Mouse (Mus musculus): ENCODE results near the gene Ap2b1.
"Not testable (repeated sequence)": the region's sequence is repeated elsewhere in the genome, so short reads cannot be mapped to it uniquely, and the experiment has no call there.

Ap2b1 gene

GRCm38 (mm10) chr11:83298225-83299195 is at the start of gene Ap2b1:
Ap2b1 (plus strand) TSS chr11:83299024.
- peak; percentile 96 for DNase-seq

- DNase-seq: not testable (repeated sequence)
Observed at GRCm38 (mm10) chr11:83257211-83257610, 41.6 kb upstream of the Ap2b1 start.

- DNase-seq: no peak
Observed at GRCm38 (mm10) chr11:83262673-83263072, 36.2 kb upstream of the Ap2b1 start.

GRCm38 (mm10) chr11:83263146-83263545 is 35.7 kb upstream of the Ap2b1 start:
- no peak for DNase-seq

DNA sequence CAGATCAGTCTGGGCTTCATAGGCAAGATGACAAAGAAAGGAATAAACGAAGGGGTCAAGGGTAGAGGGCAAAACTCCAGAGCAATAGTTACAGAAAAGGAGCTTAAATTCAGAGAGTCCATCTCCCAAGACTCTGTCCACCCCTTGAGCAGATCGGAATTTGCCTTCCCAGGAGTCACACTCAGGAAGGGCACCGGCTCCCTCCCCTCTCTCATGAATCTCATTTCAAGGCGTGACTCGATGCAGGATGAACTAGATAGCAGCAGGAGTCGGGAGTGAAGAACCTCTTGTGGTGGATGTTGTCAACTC is 28.0 kb upstream of the Ap2b1 start:
- DNase-seq: no peak

DNA sequence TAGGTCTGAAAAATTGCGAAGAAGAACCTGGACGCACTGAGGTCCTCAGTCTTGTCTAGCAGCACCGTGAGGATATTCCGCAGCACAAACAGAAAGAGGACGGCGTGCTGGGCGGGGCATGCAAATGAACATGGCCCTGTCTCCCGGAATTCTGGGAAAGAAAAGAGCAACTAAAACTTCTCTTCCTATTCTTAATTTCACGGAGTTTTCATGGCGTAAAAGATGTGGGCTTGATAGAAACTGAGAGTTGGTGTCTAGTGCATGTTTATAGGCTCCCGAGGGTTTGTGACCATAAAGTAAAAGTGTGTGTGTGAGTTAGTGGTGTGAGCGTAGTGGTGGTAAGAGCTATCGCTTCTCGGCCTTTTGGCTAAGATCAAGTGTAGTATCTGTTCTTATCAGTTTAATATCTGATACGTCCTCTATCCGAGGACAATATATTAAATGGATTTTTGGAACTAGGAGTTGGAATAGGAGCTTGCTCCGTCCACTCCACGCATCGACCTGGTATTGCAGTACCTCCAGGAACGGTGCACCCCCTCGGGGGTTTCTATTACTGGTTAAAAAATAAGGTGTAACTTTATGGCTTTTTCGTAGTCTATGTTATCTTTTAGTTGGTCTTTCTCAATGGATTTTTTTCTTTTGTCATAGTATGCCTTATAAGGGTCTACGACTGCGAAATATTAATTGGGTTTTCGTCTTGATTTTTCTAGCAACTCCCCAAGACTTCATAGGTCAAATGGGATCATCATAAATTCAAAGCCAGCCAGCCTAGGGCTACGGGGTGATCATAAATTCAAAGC is 27.5 kb upstream of the Ap2b1 start:
- peak; percentile 79 for DNase-seq

DNA sequence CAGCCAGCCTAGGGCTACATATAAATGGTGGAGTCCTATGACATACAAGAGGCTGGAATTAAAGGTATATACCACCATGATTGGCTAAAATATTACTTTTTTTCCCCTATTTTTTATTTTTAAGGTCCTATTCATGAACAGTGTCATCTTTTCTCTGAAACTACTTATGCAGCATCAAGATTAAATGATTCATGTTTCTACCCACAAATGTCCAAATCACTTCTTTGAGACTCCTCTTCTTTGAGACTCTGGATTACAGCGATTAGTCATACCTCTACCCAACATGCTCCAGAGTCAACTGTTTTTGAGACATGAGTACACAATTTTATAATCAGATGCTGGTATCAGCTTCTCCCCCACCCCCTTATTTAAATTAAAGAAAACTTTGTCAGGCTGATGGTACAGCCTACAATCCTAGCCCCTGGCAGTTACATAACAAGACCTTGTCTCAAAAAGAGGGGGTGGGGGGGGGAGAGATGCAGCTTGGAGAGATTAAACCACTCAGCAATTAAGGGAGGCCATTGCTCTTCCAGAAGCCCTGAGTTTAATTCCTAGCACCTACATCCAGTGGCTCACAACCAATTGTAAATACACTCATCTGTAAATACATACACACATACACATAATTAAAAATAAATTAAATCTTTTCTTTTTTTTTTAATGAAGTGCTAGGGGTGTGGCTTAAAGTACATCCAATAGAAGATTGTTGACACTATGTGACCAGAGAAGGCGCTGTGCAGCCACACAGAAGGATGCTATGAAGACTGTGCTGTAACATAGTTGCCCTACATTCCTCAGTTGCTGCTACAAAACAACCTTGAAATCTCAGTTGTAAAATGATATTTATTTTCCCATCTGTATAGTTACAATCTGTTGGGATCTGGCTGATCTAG is 26.6 kb upstream of the Ap2b1 start:
- DNase-seq: no peak

- DNase-seq: no peak
Observed at GRCm38 (mm10) chr11:83276251-83276650, 22.6 kb upstream of the Ap2b1 start.

DNA sequence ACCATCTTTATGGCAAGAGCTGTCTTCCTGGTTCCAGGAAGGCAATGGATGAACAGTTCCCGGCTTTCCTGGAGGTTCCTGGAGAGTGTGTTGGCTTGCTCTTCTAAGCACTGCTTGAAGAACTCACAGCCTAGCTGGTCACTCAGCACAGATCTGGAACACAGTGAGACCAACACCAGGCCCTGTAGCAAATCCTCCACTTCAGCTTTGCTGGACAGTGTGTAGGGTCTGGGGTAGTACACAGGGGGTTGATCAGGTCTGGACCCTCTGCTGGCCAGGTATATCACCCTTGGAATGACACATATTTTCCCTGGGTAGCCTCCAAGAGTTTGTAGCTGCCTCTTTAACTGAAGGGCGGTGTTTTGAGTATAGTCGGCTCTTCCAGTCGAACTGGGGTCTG is 19.8 kb upstream of the Ap2b1 start:
- DNase-seq: no peak

DNA sequence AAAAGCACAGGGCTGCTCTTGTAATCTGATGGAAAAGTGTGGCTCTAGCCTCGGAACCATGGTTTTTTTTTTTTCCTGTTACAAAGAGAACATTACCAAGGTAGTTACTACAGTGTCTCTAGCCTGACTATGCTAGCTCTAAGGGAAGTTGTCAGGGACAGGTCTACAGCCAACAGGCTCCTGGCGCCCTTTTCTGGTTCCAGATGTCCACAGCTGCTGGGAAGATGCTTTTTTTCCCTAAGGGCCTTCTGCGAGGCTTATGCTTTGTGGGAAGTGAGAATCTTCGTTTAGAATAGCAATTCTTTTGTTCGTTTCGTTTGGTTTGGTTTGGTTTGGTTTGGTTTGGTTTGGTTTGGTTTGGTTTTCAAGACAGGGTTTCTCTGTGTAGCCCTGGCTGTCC is 19.1 kb upstream of the Ap2b1 start:
- DNase-seq: no peak

DNA sequence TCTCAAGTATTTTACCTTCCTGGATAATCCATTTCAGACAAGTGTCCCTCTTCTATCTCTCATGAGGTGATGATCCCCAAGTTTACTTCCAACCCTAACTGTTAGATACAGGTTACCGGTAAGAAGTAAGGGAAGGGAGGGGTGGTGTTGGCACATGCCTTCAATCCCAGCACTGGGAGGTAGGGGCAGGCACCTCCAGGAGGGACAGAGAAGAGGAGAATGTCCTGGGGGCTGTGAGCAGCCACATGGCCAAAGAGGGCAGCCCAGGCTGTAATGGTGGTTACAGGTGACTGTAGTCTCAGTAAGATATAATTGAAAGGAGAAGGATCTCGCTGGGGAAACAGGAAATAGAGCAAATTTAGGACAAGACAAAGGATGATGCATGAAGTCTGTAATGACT is 16.7 kb upstream of the Ap2b1 start:
- no peak for DNase-seq

GRCm38 (mm10) chr11:83285627-83286026 is 13.2 kb upstream of the Ap2b1 start:
- no peak for DNase-seq

DNA sequence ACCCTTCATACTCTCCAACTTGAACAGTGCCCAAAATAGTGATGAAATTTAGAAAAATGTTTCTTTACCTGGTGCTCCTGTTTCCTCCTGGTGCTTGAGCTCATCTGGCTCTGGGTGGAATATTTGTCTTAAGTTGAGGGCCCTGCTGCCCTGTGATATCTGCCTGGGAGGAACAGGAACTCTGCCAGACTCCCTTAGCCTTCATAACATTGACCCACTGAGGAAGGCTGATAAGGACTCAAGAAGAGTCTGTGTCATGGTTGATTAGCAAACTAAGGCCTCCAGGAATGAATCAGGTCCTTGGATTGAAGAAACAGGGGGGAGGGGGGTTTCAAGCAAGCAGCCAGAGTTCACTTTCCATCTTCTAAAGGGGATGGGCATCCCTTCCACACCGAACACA is 12.3 kb upstream of the Ap2b1 start, which contains the start of gene Slfn14:
Slfn14 (minus strand) TSS at position 161 of the 400 bp plus-strand sequence.
- DNase-seq: no peak

- no peak for DNase-seq
Observed at GRCm38 (mm10) chr11:83289036-83289435, 9.8 kb upstream of the Ap2b1 start.

GRCm38 (mm10) chr11:83289633-83290032 is 9.2 kb upstream of the Ap2b1 start:
- no peak for DNase-seq

DNA sequence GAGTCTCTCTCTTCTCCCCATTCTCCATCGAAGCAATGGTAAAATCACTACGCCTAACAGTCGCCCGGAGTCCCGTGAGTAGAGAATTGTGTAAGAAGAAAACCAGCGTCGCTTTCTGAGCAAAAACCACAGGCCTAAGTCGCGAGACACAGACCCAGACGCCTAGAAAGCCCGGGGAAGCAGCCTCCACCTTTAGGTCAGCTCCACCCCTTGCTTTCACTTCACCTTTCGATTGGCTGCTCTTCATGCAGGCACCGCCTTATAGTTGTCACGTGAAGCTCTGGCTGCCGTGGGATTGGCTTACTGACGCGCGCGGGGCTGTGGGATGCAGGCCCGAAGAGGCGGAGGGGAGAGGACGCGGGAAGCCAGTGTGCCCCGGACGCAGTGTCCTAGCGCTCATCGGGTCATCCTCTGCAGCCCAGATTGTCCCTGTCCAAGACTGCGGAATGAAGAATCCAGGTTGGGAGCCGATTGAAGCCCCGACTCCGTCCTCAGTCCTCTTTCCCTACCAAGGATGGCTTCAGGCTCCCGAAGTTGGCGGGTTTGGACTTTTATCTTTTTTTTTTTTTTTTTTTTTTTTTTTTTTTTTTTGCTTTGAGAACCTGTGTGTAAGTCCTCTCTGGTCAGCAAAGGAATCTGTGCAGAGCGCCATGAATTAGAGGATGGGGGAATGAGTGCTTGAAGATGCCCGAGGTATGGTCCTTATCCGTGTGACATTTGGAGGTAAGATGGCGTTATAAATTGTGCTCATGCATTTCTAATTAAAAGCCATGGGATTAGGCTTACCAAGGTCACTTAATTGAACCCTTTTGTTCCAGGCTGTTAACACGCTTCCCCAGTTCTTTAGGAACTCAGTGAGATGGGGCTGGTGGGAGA is 7.2 kb upstream of the Ap2b1 start:
- DNase-seq: peak; percentile 97

GRCm38 (mm10) chr11:83292251-83292587 is 6.6 kb upstream of the Ap2b1 start:
- no peak for DNase-seq

GRCm38 (mm10) chr11:83293182-83293581 is 5.6 kb upstream of the Ap2b1 start:
- no peak for DNase-seq

- DNase-seq: no peak
Observed at GRCm38 (mm10) chr11:83294133-83294532, 4.7 kb upstream of the Ap2b1 start.

DNA sequence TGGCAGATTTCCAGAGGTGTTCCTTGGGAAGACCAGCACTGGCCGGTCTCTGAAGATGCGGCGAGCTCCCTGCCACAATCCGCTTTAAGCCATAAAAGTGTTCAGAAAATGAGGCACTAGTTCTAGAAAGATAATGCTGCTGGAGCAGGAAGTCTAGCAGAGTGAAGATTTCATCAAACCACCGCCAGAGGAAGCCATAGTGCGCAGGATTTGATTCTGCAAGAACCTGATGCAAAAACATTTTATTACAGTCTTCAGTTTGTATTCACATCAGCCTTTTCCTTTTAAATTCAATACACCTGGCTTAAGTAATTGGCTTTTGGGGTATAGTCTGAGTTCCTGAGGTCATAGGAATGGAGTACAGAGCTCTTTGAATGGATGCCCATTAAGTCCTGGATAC is 1.0 kb upstream of the Ap2b1 start:
- no peak for DNase-seq

- DNase-seq: no peak
Observed at GRCm38 (mm10) chr11:83299724-83300123, 900 bp downstream of the Ap2b1 start.

GRCm38 (mm10) chr11:83301431-83301831 is 2.6 kb downstream of the Ap2b1 start:
- DNase-seq: no peak

Measured in right cerebral cortex, adult 18-20 months (tissue).